Comparison of ENCODE assay signal across 24 mouse cellular contexts in genomic region chr11:24750144-24750779, GRCm38 (mm10).
DNase-seq lines count a peak whose midpoint lies in the region; ATAC-seq lines count a peak whose summit lies in the region.
"Had no signal": no experiment of that assay in that cellular context is flagged by ENCODE, and none has a peak within 500 bp of the region (broad histone marks: within the 10 kb centered on the region; RNA-seq: fewer than 3 reads in every experiment).

No protein-coding gene starts in this region.

- H3K9me3 ChIP-seq in heart, embryonic 15.5 days (replicated peaks) = no peaks in the 10 kb centered on the region
- no peaks in the 10 kb centered on the region for H3K9me3 ChIP-seq in heart, embryonic 11.5 days (replicated peaks; ENCODE audit: control insufficient read depth, low read length)
- H3K9me3 ChIP-seq: embryonic facial prominence, embryonic 15.5 days; forebrain, embryonic 15.5 days; hindbrain, embryonic 12.5 days; liver, embryonic 12.5 days; midbrain, embryonic 12.5 days; neural tube, embryonic 15.5 days had no signal

- no peak for ATAC-seq in heart, embryonic 15.5 days (replicated peaks; ENCODE audit: insufficient number of reproducible peaks, insufficient read depth, low FRiP score, low read depth)
- ATAC-seq in heart, embryonic 11.5 days (replicated peaks; ENCODE audit: insufficient number of reproducible peaks, low FRiP score, low TSS enrichment) = no peak
- ATAC-seq: CD4-positive, CD25-positive, alpha-beta regulatory T cell, adult 4 months; forebrain, embryonic 15.5 days; liver, embryonic 12.5 days had no signal

- peak; percentile 9 for DNase-seq in gastrocnemius, adult 18-20 months (ENCODE audit: low spot score)
- no peak for DNase-seq in gastrocnemius, postnatal 4 days (ENCODE audit: low spot score in 2 of 2)
- DNase-seq in hindlimb bud, embryonic 11.5 days (ENCODE audit: extremely low spot score, low read depth, low spot score) = peak; percentile 61
- DNase-seq in thymus, adult 18-20 months = no peak
- no peak for DNase-seq in left cerebral cortex, adult 9 months (ENCODE audit: low spot score in 2 of 2)
- DNase-seq: adrenal gland, postnatal 14 days; cerebellum, adult 8-10 months; gastrocnemius, adult 2 months; kidney, adult 2 months; layer of hippocampus, adult 9-11 months; lung, adult 18-20 months; lung, postnatal 14 days; thymus, adult 2 months; thymus, postnatal 4 days had no signal

- H3K4me1 ChIP-seq in heart, embryonic 15.5 days (replicated peaks) = no peaks in the 10 kb centered on the region
- H3K4me1 ChIP-seq in heart, embryonic 11.5 days (ENCODE audit: control insufficient read depth, insufficient read depth, low read length) = no peaks in the 10 kb centered on the region
- H3K4me1 ChIP-seq: embryonic facial prominence, embryonic 15.5 days; forebrain, embryonic 15.5 days; hindbrain, embryonic 12.5 days; liver, embryonic 12.5 days; midbrain, embryonic 12.5 days had no signal

- no peaks in the 10 kb centered on the region for H3K36me3 ChIP-seq in heart, embryonic 15.5 days
- H3K36me3 ChIP-seq in heart, embryonic 11.5 days (ENCODE audit: control insufficient read depth, insufficient read depth, low read length) = no peaks in the 10 kb centered on the region
- H3K36me3 ChIP-seq: embryonic facial prominence, embryonic 15.5 days; forebrain, embryonic 15.5 days; hindbrain, embryonic 12.5 days; liver, embryonic 12.5 days; midbrain, embryonic 12.5 days; neural tube, embryonic 15.5 days had no signal

- no peak overlapping the region for H3K4me3 ChIP-seq in heart, embryonic 15.5 days
- no peak overlapping the region for H3K4me3 ChIP-seq in heart, embryonic 11.5 days (ENCODE audit: low read depth, low read length)
- H3K4me3 ChIP-seq: embryonic facial prominence, embryonic 15.5 days; forebrain, embryonic 15.5 days; gastrocnemius, adult 2 months; hindbrain, embryonic 12.5 days; liver, embryonic 12.5 days; midbrain, embryonic 12.5 days; neural tube, embryonic 15.5 days had no signal

- H3K4me2 ChIP-seq in heart, embryonic 15.5 days = no peak overlapping the region
- H3K4me2 ChIP-seq in heart, embryonic 11.5 days = no peak overlapping the region
- H3K4me2 ChIP-seq: embryonic facial prominence, embryonic 15.5 days; forebrain, embryonic 15.5 days; hindbrain, embryonic 12.5 days; liver, embryonic 12.5 days; midbrain, embryonic 12.5 days; neural tube, embryonic 15.5 days had no signal

- H3K27ac ChIP-seq in heart, embryonic 15.5 days = 0 out of 2 replicates have a peak overlapping the region, but pooled peaks have one; percentile 11
- H3K27ac ChIP-seq in heart, embryonic 11.5 days (ENCODE audit: low read depth, low read length) = no peak overlapping the region
- H3K27ac ChIP-seq: embryonic facial prominence, embryonic 15.5 days; forebrain, embryonic 15.5 days; gastrocnemius, adult 2 months; hindbrain, embryonic 12.5 days; kidney, postnatal 0 days; liver, embryonic 12.5 days; midbrain, embryonic 12.5 days; neural tube, embryonic 15.5 days had no signal

- WGBS in heart, embryonic 15.5 days = 46% methylated on average over 7 of the region's 7 CpGs
- 72% methylated on average over 7 of the region's 7 CpGs for WGBS in heart, embryonic 11.5 days (ENCODE audit: insufficient replicate concordance)

- H3K27me3 ChIP-seq in heart, embryonic 15.5 days = no peaks in the 10 kb centered on the region
- no peaks in the 10 kb centered on the region for H3K27me3 ChIP-seq in heart, embryonic 11.5 days (ENCODE audit: control insufficient read depth, insufficient read depth, low read length)
- H3K27me3 ChIP-seq: embryonic facial prominence, embryonic 15.5 days; forebrain, embryonic 15.5 days; hindbrain, embryonic 12.5 days; liver, embryonic 12.5 days; midbrain, embryonic 12.5 days; neural tube, embryonic 15.5 days had no signal

- no peak overlapping the region for H3K9ac ChIP-seq in heart, embryonic 15.5 days
- H3K9ac ChIP-seq in heart, embryonic 11.5 days (ENCODE audit: low read depth, low read length) = no peak overlapping the region
- H3K9ac ChIP-seq: embryonic facial prominence, embryonic 15.5 days; forebrain, embryonic 15.5 days; hindbrain, embryonic 12.5 days; liver, embryonic 12.5 days; midbrain, embryonic 12.5 days; neural tube, embryonic 15.5 days had no signal

Comparison
In these comparisons a context has a peak if more than half of its experiments do, and no peak if none do; other contexts are left out.
1. DNase-seq: peak in gastrocnemius, adult 18-20 months (single experiment) and hindlimb bud, embryonic 11.5 days (single experiment); none in gastrocnemius, postnatal 4 days (0 of 2), thymus, adult 18-20 months (0 of 2) and left cerebral cortex, adult 9 months (0 of 2).